Mouse (Mus musculus): Measurements from ENCODE around the gene Hoxb7.

Gene Hoxb7

DNA sequence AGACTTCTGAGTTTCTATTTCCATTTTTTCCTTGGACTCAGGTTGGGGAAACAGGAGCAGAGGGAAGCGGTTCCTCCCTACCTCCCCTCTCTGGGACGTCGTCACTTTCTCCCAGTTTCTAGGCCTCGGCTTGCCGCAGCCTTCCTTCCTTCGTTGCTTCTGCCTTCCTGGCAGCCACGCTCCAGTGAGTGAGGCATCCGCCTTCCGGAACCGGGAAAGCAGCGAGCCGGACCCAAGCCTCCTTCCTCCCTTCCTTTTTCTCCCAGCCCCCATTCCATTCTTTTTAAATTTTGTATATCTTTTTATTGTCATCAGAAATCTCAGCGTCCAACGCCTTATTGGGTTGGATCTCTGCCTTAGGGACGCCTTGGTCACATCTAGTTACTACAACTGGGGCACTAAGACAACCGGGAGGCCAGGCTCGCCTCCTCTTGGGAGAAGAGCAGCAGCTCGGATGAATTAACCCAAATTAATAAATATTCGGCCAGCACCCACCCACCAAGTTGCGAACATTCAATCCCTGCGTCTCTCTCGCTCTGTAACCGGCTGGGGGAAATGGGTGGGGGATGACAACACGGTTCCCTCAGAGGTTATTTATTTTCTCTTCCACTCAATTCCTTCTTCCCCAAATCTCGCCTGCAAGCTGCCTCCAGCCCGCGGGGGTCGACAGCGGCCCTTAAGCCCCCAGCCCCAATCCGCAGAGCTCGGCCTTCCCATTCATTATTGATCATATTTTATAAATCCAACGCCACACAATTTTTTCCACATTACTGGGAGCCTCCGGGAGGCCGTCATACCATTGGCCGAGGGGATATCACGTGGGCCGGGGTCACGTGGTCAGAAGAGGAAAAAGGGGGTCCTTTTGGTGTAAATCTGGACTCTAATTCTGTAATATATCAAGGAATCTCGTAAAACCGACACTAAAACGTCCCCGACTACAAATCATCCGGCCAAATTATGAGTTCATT, at the start of gene Hoxb7:
Hoxb7 (plus strand) TSS at position 853 of the 968 bp plus-strand sequence.
- ATAC-seq (ENCODE audit: low TSS enrichment): no peak

DNA sequence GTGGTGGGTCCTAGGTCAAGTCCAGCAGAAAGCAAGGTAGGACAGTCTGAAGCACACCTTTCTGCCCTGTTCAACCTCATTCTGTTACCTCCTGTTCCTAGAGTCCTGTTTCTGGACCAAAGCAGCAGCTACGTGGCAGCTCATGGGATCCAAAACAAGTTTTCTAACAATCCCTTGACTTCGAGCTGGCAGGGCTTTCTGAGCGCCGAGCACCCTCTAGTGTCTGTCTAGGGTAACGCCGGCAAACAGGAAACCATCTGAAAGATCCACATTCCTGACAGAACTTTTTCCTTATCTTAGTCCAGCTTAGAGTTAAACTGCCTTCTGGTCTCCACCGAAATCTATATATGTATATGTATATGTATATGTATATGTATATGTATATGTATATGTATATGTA, 46.2 kb upstream of the Hoxb7 start:
- no peak for ATAC-seq (ENCODE audit: low TSS enrichment)

DNA sequence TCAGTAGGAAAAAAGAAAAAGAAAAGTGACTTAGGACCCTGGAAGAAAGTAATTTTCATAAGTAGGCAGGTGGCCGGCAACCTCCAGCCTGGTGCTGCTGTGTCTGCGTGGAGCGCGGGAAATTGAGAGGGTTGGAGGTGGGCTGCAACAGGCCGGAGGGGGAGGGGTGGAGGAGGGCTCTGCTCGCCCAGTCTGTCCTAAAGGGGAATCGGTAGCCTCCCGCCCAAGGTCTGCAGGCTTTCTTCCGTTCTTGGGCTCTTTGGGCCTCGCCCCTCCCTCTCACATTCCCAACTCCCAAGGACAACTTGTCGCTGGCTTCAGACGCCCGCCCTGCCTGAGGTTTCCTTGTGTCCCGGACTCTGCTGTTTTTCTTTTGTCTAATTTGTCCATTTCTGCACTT, 35.5 kb upstream of the Hoxb7 start:
- no peak for ATAC-seq (ENCODE audit: low TSS enrichment)

DNA sequence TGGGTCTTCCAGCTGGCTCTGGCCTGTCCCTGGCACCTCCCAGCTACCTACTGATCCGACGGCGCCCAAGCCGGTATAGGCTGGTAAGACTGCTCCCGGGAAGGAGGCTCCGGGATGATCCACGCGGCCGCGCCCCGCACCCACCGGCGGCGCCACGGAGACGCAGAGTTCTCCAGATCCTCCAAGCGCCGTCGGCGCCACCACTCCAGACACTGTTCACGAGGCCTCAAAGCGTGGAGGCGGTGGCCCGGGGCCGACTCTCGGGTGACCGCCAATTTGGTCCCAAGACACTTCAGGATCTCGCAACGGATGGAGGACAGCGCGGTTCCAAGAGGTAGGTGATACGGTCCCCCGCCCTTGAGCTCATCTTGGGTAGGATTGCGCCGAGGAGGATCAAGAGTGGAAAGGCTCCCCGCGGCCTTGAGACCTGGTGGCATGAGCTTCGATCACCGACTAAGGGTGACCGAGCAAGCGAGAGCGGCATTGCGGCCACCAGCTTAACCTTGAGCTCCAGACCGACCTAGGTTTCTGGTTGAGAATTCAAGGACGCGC, 34.9 kb upstream of the Hoxb7 start:
- ATAC-seq (ENCODE audit: low TSS enrichment): no peak

DNA sequence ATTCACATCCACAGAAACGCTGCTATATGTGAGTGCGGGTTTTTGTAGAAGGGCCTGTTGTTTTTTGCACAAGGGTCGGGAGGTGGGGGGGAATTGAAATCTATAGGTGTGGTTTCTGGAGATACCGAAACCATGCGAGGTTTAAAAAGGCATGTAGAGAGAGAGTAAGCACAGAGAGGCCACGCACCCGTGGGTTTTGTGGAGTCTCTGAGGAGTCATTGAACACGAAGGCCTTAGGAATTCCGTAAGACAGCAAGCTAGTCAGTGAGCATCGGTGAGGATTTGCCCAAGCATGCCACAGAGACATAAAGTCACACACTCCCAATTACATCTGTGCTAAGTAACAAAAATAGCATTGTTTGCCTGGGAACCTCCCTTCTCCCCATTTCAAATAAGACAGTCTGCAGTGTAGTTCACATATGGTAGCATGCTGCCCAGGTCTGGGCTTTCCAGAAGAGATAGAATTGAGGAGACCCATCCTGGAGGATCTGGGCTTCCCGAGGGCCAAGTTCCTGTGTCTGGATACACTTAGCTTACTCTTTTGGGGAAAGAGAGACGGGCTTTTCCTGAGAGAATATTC, 33.8 kb upstream of the Hoxb7 start:
- no peak for ATAC-seq (ENCODE audit: low TSS enrichment)

DNA sequence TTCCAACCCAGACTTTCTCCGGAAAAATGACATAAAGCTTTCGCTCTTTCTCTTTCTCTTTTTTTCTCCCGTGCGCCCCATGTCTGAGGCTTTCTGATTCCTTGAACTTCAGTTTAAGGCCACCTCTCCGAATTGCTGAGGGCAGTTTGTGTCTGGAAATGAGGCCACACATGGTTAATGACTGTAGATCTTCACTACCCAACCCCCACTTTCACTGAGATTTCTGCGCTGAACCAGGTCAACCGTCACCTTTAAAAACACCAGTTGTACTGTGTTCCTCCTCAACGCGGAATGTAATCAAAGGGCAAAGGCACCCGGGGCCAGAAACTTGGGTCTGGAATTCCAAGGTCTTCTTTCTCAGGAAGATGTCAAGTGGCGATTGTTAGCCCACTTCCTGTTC, 32.2 kb upstream of the Hoxb7 start:
- ATAC-seq (ENCODE audit: low TSS enrichment): no peak

DNA sequence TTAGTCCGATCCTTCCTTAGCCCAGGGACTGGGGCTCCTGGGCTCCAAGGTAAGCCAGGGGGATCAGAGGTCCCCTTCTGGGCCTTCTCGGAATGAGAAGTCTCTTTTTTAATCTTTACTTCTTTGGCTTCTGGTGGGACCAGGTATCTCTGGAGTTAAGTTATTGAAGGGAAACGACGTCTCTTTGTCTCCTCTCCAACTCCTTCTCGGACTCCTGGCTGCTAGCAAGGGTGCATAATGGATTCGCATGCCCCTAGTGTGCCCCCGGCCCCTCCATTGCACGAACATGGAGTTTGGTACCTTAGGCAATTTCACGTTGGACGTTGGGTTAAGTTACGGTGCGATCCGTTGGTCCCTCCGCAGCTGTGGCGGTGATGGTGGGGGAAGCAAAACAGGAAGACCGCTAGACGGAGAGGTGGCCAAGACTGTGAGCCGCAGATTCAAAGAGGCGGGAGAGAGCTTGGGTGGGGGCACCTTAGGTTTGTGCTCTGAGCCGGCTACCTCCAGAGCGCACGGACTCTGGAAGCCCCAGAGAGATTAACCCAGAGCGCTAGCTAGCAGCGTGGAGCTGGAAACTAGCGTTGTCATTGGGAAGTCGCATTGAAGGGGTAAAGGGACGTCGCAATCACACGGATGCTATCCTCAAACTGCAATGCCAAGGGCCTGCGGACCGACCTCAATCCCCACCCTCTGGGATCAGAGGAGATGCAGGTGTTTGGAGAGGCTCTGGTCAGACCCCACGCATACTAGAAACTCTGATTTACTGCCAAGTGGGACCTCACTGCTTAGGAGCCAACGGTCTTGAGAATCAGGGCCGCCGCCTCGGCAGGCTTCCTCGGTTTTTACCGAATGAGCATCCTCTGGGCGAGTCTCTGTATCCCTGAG, 31.1 kb upstream of the Hoxb7 start:
- ATAC-seq (ENCODE audit: low TSS enrichment): no peak

DNA sequence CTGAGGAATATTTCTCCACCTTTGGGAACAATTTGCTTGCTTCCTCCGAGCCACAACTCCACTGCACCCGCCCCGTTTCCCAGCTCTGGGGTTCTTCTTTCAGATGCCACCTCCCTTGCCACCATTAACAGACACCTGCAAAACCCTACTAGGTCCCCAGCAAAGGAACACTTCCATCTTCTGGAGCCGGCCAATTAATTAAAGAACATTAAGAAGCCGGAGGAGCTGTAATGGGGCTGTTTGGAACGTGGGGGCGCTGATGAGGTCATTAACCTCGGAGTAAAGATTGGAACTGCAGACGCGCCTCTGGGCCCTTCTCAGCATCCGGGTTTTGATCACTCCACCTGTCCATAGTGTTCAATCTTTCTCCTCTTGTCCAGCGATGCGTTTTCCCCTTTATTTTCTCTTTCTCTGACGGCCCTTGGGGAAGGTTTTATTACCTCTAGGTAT, 30.4 kb upstream of the Hoxb7 start:
- ATAC-seq (ENCODE audit: low TSS enrichment): no peak

DNA sequence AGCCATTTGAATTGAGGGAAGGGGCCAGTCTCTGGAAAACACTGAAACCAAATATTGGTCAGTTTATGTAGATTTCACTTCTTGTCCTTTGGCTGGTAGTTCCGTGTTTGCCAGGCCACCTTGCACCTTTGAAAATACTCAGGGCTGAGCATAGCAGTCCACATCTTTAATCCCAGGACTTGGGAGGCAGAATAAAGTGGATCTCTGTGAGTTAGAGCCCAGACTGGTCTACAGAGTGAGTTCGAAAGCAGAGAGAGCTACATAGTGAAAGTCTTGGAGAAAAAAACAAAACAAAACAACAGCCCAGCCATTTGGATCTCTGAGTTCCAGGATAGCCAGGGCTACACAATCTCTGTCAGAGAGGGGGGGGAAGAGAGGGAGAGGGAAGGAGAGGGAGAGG, 29.3 kb upstream of the Hoxb7 start:
- ATAC-seq (ENCODE audit: low TSS enrichment): no peak

DNA sequence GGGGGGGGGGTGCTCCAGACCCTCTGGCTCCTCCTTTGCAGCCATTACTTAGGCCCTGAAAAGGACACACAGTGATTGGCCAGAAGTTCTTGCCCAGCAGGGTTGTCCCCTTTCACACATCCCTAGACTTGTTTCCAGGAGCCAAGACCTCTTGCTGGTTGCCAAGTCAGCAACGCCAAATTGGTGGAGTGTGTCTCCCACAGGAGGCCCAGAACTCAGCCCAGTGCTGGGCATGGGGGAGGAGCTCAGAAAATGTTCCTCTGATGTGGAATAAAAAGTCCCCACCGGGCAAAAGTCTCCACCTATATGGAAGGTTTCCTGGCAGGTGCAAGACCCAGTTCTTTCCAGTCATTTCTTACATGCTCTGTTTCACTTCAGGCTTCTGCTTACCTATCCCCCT, 27.4 kb upstream of the Hoxb7 start:
- no peak for ATAC-seq (ENCODE audit: low TSS enrichment)

DNA sequence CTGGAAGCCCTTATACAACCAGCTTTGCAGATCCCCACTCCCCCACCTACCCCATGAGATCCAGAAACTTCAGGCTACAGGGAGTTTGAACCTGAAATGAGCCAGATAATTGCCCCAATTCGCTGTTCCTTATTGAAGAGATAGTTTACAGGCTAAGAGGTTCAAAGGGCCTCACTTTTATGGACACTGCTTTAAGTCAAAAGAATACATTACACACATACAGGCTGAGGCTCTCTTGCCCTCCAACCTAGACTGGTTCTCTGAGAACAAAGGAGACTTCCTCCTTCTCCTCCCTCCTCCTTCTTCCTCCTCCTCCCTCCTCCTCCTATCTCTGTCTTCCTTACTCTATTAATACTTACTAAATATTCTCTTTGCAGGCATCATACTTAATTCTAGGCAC, 26.9 kb upstream of the Hoxb7 start:
- no peak for ATAC-seq (ENCODE audit: low TSS enrichment)

DNA sequence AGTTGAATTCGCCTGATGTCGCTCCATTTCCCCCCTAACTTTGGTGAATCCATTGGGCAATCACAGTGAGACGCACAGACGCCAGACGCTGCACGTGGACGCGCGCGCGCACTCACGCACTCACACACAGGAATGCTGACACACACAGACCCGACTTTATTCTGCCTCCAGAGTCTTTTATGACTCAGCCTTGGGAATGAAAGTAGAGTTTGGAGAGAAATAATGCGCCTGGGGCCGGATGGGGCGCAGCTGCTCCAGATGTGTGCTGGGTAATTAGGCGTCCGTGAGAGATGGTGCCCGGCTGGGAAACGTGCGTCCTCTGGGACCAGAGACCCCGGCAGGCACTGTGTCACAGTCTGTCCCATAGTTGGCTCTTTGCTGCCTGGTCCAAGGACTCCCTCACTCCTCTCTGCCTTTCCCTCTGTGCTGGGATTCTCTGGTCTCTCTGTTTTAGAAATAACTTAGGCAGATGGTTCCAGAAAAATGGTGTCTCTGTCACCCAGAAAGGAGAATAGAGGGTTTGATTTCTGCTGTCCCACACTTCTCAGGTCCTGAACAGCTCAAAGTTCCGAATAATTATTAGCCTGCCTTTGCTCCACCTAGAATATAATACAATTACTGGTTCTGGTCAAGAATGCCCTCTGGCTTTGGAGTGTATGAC, 26.0 kb upstream of the Hoxb7 start:
- ATAC-seq (ENCODE audit: low TSS enrichment): no peak

DNA sequence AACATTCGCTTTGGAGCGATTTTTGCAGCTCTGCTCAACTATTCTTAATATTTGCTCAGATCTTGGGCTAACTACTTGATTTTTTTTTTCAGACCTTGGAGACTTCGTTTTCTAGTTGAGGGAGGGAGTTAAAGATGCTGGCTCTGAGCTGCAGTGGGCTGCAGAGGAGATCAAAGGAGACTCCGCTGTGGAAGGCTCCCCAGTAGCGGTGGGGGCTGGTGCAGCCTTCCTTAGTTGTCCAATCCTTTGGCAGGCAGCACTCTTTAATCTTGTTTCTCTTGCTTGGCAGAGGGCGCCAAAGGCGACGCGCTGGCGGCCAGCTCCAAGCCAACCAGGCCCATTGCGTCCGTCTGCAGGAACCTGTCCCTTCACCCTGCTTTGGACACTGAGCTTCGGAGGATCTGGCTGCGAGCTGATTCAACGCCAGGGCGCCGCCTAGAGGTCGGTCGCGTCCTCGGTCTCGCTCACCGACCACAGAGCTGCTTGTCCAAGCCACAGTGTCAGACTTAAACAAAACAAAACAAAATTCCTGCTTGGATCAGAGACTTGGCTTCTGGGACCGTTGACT, 25.0 kb upstream of the Hoxb7 start:
- no peak for ATAC-seq (ENCODE audit: low TSS enrichment)

DNA sequence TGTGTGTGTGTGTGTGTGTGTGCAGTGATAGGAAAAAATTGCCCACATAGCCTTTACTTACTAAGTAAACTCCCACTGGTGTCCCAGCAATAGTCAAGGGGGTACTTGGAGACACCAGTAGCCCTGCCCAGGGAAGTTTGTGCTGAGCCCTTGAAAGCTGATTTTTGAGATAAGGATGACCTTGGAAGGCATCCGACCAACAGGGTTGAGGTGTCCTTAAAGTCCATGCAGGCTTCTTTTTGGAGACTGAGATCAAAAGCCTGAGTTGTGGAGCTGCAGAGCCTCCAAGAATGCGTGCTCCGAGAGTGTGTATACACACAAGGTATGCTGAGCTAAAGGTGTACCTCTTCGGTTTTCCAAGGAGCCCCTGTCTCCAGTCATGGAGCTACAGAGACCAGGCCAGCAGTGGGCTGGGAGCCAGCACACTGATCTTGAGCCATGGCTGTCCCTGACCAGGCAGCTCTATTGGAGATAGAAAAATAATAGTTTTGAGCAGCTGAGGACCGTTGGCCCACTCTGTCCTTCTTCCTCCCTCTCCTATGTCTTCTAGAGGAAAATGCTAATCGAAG, 24.1 kb upstream of the Hoxb7 start:
- ATAC-seq (ENCODE audit: low TSS enrichment): no peak

DNA sequence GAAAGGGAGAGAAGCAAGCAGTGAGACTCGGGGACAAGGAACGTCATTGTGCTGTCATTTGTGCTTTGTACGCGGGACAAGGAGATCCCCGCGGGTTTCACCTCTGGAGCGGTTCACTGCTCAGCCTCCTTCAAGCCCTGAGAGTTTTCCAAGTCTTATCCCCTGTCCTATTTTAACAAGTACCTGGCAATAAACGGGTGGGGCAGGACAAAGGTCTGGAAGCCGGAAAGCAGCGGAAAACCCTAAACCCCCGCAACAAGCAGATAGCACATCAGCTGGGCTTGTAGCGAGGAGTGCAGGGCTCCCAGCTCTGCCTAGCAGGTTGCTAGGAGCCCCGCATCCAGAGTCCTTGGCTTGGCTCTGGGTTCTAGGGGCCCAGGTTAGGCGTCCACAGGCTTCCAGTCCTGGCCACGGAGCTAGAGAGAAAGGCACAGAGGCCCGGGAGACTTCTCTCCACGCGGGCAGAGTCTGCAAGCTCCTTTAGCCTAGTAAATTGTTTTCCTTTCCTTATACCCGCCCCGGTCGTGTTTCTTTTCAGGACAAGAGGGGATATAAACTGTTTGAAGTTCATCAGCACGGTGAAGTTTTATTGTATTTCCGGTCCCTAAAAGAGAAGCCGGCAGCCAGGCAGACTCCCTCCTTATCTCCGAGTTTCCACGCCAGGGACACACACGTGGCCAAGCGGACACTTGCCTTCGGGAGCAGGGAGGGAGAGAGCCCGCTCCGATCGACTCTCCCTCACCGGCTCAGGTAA, 22.6 kb upstream of the Hoxb7 start:
- no peak for ATAC-seq (ENCODE audit: low TSS enrichment)

DNA sequence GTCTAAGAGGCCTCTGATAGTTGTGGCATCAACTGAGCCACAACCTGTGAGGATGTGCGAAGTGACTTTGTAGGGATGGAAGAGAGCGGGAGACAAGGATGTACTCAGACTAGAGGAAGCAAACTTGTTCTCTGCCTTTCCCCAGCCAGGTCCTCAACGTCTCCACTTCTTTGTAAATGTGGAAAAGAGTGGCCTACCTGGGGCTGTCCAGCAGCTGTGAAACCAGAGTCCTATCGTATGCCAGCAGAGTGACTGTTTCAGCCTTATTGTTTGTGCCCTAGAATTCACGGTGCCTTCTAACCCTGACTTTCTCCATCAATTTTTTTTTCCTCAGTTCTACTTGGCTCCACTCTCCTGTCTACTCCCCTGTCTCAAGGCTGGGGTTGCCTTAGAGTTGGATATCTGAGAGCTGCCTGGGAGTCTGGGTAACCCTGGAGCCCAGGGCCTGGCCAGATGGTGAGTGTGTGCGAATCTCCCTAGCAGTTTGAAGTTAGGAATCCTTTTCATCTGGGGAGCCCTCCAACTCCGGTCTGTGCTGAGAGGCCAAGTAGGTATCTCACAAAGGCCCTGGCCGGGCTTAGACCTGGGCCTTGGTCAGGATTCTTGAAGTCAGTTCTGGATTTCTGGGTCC, 21.9 kb upstream of the Hoxb7 start:
- no peak for ATAC-seq (ENCODE audit: low TSS enrichment)

DNA sequence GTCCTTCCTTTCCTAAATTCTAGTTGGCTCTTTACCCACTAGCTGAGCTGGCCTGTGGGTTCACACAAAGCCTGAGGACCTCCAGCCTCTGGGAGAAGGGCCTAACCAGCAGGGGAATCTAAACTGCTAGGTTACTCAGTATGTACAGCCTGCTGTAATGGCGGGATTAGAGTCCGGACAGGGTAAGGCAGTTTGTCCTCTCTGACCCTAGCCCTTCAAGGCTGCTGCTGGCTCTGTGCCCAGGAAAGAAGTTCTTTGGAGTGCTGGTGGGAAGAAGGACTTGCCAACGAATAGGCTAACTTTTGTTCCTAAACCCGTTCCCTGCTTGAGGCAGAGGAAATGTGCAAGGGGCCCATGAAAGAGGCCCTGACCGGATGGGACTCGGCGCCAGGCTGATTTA, 20.5 kb upstream of the Hoxb7 start:
- no peak for ATAC-seq (ENCODE audit: low TSS enrichment)

DNA sequence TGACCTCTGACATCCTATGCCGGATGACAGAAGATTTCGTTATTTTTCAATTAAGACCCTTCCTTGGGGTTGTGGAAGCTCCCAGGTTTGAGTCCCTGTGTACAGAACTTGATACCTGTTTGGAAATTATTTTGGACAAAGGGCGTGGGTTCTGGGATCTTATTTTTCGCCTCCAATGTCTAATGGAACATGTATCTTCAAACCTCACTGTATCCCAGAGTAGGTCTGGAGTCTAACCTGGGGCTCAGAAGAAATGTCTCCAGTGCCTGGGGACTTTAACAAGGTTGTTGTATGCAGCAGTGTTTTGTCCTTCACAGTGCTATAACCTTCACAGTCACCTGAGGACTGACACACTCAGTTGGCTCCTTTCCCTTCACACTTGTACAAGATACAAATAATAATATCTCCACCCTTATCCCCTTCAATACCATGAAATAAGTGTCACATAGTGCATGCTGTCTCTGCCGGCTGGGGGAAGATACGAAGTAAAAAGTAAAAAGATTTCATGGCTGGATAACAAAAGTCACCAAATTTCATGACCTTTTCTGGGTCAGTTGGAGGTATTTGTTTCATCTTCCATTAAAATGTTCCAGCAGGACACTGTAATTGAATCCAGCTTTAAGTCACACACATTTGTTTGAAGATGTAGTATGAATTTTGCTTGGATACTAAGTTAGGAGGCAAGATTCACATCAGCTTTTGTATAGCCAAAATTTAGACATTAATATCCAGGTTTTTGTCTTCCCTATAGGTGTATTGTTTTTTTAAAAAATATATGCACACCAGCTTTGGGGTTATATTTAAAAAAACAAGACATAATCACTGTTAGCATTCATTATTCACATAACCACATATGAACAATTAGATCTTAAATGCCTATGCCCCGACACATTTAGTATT, 19.2 kb upstream of the Hoxb7 start:
- ATAC-seq (ENCODE audit: low TSS enrichment): no peak
